Mouse (Mus musculus) cerebellum, adult 11-12 months (tissue): ENCODE results near the gene Magi2.

Experiments
- DNase-seq: peaks from one replicate; pipeline ENCODE4 v3.0.0; 2022

The Magi2 gene

DNA sequence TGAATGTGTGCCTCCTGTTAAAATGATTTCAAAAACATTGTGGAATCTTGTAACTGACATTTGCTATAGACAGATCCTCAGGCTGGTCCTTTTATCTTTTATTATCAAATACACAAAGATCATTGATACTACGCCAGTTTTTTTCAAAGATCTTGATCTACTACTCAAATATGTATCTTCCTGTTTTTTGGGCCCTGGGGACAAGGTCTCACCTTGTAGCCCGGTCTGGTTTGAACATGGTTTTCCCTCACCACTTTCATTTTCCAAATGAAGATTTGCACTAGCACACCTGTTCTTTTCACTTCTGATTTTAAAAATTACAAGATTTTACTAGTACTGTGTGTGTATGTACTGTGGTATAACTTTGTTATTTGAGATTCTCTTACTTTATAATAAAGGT lies 745.9 kb downstream of the Magi2 start:
- no peak for DNase-seq

DNA sequence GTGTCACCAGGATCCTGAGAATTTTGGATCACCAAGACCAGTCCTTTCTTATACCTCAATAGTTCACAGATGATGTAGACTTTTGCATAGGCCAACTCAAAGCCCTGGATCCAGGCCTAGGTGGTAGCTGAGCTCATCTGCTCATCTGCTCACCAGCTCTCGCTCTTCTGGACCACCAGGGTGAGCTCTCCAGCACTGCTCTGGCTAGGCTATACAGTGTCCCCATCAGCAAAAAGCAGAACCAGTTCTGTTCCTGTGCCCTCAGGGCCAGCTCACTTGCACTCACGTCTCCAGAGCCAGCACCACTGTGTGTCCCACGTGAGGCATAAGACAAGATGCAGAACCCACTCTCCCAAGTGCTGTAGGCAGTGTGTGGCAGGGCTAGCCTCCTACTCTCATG lies 747.0 kb downstream of the Magi2 start:
- no peak for DNase-seq

DNA sequence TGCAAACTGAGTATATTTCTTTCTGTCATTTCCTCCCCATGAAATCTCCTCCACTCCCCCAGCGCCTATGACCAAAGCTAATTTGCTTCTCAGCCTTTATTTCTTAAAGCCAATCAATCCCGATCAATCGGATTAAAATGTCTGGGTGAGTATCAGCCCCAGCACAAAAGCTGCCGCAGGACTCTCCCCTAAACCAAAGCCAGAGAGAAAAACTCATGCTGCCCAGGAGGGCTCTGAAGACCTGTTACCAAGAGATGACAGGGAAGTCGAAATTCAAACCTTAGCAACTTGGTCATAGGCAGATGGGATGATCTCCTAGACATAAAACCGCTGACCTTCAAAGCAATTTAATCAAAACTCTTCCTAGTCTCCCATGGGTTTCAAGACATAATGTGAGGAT lies 754.7 kb downstream of the Magi2 start:
- DNase-seq, result no peak

- no peak for DNase-seq
Measured at GRCm38 (mm10) chr5:19982031-19982430, 755.2 kb downstream of the Magi2 start.

GRCm38 (mm10) chr5:19999486-19999885 lies 772.6 kb downstream of the Magi2 start:
- no peak for DNase-seq

DNA sequence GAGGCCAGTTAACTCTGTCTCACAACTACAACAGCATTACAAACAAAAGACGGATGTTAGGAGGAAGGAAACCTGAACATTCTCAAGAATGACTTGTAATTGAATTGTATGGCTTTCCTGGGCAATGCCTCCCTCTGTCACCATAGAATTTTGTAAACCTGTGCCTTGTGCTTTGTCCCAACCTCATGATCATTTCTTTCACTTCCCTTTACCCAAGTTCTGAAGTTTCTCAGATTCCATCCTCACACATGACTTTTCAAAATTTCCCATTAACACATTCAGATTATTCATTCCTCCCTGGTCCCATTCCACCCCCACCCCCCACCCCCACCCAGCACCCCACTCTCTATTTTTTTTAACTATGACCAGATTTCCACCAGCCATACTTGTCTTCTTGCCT lies 773.1 kb downstream of the Magi2 start:
- DNase-seq, result no peak

GRCm38 (mm10) chr5:20006616-20007015 lies 779.8 kb downstream of the Magi2 start:
- DNase-seq, result no peak

- no peak for DNase-seq
Measured at GRCm38 (mm10) chr5:20007246-20007645, 780.4 kb downstream of the Magi2 start.

DNA sequence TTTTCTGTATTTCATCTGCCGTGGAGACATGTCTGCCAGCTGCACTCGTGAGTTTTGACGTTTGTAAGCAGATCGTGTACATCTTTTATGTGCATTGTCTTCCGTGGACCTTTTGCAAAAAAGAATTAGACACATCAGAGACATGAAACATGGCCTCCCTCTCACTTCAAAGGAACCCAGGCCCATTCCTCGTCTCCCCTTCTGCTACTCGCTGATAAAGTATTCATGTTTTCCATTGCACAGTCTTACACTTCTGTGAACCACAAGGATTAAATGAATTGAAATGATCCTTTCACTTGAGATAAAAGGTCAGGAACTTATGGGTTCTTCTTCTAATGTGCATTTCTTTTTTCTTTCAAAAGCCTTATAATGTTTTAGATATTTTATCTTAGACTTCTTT lies 783.4 kb downstream of the Magi2 start:
- DNase-seq, result no peak

DNA sequence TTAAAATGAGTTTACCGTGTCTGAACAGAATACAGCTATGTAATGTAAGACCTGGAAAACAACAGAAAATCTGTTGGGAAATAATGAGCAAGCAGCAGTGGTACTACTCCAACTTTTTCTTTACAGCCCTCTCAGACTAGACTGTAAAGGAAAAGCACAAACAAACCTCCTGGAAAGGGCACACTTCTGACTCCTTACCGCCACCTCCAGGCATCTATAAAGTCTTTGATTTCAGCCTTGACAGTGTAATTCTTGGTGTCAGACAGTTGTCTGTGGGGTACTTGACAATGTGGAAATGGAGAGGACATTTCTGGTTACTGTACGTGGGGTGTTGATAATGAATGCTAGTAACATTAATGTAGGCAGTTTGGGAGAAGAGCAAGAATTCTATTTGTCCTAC lies 791.2 kb downstream of the Magi2 start:
- no peak for DNase-seq

DNA sequence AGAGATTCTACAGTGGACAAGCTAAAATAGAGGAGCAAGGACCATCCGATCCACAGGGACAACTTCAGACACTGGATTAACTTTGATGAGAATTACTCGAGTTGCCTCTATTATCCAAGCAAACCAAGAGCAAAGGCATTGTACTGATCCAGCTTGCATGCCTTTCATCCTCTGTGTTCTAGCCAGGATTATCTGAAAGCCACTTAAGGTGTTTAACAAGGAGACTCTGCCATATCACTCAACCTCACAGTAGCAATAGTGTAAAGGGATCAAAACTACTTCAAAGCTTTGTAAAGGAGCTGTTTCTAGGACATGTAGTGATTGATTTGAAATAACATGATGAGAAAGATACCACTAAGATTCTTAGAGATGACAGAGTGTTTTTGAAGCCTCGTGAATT lies 819.8 kb downstream of the Magi2 start:
- DNase-seq, result no peak

DNA sequence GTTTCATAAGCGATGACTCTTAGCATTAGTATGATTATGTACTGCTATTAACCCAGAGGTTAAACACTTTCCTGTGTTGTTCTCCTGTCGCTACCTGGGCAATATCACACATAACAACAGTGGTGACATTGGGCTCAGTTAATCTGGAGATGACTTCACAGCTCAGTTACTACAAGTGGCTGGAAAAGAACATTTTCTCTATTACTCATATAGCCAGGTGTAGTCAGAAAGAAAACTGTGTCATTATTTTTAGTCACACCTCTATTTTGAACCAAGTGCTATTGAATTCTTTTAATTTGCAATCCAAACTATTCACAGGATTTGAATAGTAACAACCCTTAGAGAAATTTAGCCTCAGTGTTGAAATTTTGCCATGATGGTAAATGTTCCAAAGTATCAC lies 821.5 kb downstream of the Magi2 start:
- no peak for DNase-seq

DNA sequence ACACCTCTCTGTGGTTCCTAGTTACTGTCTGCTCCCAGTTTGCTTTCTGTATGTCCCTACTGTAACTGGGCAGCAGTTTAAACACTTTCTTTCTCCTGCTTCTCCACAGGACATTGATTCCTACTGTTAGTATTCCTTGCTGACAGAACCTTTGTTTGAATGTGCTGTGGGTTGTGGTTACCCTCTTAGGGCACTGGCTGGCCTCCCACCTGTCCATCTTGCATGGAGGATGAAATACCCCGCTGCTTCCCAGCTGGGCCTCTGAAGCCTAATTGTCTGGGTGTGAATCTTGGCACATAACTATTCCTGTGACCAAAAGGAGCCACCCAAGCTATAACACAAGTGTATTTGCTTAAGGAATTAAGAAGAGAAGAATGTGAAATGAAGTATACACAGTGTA lies 823.4 kb downstream of the Magi2 start:
- DNase-seq, result peak; percentile 29

- DNase-seq, result no peak
Measured at GRCm38 (mm10) chr5:20055000-20055399, 828.2 kb downstream of the Magi2 start.

- no peak for DNase-seq
Measured at GRCm38 (mm10) chr5:20056074-20056842, 829.4 kb downstream of the Magi2 start.

GRCm38 (mm10) chr5:20056856-20057255 lies 830.0 kb downstream of the Magi2 start:
- no peak for DNase-seq

DNA sequence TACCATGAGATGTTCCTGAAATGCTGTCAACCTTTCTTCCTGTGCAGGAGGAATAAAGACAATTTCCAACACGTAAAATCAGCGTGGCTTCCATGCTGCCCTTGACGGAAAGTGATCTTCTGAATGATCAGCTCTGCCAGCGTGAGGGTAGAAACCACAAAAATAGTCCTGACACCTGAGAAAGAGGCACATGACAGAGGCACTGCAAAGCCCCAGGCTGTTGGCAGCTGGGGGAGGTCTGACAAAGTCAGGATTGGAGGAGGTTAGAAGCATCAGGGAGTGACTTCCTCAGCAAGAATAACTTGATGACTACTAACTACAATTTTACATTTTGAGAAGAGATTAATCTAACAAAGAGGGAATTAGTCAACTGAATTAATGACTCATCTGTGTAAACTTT lies 835.2 kb downstream of the Magi2 start:
- DNase-seq, result no peak

GRCm38 (mm10) chr5:20065081-20065480 lies 838.2 kb downstream of the Magi2 start:
- no peak for DNase-seq

GRCm38 (mm10) chr5:20068496-20068895 lies 841.7 kb downstream of the Magi2 start:
- no peak for DNase-seq

DNA sequence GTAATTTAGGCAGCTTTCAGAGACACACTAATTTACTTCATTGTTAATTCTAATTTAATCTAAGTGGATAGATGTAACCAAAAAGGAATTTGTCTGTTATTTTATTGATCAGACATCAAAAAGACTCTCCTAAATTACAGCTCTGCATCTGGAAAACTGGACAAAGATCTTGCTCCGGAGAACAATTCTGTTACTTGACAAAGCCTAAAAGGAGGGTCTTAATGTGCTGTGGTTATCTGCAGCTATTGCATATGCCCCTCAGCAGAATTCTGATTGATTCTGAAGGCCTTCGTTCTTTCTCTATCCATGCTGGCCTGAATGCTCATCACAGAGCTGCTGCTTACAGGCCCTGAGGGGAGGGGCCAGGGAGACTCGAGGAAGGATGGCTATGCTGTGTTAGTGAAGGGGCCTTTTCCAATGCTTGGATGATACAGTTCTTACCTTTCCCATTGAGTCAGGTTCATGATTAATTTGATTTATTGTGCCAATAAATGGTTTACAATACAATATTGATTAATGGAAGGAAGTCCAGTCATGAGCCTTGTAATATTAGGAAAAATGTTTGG lies 842.2 kb downstream of the Magi2 start:
- no peak for DNase-seq

GRCm38 (mm10) chr5:20074101-20074500 lies 847.3 kb downstream of the Magi2 start:
- no peak for DNase-seq

- no peak for DNase-seq
Measured at GRCm38 (mm10) chr5:20074867-20075266, 848.0 kb downstream of the Magi2 start.

- no peak for DNase-seq
Measured at GRCm38 (mm10) chr5:20078931-20079330, 852.1 kb downstream of the Magi2 start.

DNA sequence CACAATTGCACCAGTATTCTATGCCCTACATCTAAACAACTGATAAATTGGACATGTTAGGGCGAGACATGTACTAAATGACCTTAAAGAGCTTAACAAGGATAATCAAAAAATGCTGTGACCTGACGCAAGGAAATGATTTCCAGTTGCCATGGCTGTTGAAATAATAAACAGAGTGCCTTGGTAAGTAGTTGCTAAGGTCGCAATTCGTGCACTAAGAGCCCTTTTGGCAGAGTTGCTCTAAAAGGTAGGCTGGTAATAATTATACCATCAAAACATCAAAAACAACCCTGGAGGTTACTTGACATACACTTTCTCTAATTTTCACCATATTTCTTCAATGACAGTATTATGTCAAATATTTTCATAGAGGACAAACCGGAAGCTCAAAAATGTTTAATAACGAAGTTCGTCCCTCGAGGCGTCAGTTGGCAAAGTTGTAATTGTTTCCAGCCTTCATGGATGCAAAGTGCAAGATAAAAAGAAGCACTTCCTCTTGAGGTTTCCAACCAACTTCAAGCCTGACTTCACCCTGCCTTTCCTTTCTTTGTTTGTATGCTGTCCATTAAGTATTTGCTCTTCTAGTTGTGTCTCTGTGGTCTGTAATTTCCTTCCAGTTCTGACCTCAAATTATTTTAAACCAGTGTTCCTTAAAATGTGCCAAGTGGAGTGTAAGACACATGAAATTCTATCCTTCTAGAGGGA lies 853.9 kb downstream of the Magi2 start:
- no peak for DNase-seq
